Mouse (Mus musculus) lung, postnatal 0 days (tissue): ENCODE data around the gene Tpm3.

Experiments
- CTCF ChIP-seq: IDR thresholded peaks from 2 replicates; pipeline ENCODE4 v1.5.1; 2016; ENCODE audit warnings: antibody characterized with exemption, mild to moderate bottlenecking
- EP300 ChIP-seq: IDR thresholded peaks from 2 replicates; pipeline ENCODE4 v1.6.1; 2016; ENCODE audit warnings: antibody characterized with exemption, mild to moderate bottlenecking, control low read depth

DNA sequence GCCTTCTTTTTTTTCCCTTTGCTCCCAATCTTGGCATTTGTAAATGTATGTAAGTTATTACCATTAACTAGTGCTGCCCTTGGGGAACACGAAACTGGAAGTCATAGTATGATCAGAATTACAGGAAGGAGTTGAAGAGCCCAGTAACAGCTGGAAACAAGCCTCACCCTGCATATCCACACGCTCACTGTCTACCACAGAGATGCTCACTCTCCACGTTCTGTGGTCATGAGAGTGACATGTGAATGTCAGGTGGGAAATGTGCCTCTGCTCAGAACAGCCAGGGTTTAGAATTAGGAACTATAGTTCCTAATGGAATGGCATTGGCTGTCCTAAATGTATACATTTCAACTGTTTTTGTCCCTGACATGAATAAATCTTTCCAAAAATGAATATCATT lies 60.3 kb downstream of the Tpm3 start:
- TF ChIP-seq CTCF (no peak), EP300 (no peak)
